Mouse (Mus musculus) cerebellum, adult (tissue): ENCODE results near the gene Gm3173.
"Not testable (repeated sequence)": the region's sequence is repeated elsewhere in the genome, so short reads cannot be mapped to it uniquely, and the experiment has no call there.

Experiments
- ATAC-seq: cut with Nextera tagmentation; 2 replicates; pipeline ENCODE4 v1.9.2; 2017; ENCODE audit warnings: mild to moderate bottlenecking, moderate library complexity, mixed read lengths; ENCODE audit not compliant: insufficient number of reproducible peaks, low FRiP score, low TSS enrichment

The Gm3173 gene

DNA sequence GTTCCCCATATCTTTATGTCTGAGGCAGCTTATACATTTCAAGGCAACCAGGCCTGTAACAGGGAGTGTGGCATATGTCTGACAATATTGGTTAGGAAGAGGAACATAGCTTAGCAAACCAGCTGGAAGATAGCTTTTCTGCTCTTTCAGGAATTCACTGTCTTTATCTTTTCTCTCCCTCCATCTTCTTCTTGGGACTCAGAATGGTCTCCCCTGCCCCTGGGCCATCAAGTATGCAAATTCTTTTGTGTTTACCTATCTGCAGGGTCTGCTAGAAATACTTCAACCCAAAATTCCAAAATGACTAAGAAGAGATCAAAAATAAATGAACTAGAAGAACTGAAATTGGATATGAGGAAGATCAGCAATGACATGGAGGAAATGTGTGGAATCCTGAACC, at the start of gene Gm3173:
Gene Gm3173 (plus strand): TSS at position 301 of the 400 bp plus-strand sequence.
- not testable (repeated sequence) for ATAC-seq

DNA sequence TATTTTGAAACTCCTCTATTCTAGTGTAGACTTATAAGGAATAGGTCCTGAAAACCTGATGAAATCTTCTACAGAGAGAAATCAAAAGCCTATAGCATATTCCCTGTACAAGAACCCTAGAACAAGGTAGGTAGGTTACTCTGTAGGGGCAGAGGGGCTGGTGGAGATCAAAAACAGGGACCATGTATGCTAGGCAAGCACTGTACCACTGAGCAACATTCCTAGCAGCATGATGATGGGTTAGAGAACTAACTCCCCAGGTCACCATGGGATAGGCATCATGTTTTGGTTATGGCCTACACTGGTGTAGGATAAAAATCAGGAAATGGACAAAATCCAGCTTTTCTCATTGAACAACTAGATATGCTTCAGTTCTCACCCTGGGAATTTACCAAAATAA, 45.2 kb upstream of the Gm3173 start:
- not testable (repeated sequence) for ATAC-seq

DNA sequence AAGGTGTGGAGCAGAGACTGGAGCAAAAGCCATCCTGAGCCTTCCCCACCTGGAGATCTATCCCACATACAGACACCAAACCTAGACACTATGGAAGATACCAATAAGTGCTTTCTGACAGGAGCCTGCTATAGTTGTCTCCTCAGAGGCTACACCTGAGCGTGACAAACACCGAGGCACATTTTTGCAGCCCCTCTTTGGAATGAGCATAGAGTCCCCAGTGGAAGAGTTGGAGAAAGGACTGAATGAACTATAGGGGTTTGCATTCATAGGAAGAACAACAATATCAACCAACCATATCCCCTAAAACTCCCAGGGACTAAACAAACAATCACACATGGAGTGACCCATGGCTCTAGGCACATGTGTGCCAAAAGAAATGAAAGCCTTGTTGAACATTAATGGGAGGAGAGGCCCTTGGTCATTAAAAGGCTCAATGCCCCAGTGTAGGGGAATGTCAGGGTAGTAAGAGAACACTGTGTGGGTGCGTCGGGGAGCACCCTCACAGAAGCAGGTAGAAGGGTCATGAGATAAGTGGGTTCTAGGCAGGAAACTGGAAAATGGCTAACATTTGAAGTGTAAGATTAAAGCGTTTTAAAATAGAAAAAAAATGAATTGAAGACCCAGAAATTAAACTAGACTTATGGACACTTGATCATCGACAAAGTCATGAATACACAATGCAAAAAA, 37.8 kb upstream of the Gm3173 start:
- ATAC-seq: not testable (repeated sequence)

- not testable (repeated sequence) for ATAC-seq
Measured at GRCm38 (mm10) chr14:4397226-4397625, 33.6 kb upstream of the Gm3173 start, which contains the start of gene Gm3159. TSS of gene Gm3159 (plus strand) at chr14:4397526.

DNA sequence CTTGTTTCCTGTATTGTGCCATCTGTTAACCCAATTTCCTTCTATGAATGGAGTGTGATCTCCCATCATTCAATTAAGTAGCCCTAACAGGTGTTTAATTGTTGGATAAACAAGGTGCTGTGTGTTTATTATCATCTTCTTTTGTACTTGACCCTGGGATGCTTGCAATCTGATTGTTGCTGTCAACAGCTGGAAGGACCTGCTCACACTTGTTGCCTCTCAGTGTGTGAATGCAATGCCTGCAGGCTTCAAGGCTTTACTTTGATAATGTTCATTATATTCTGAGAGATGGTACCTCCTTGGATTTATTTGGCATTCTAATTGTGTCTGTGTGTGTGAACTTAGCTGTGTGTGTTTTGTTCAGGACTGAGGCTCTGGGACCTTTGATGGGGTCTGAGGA, 32.2 kb upstream of the Gm3173 start:
- ATAC-seq: not testable (repeated sequence)

DNA sequence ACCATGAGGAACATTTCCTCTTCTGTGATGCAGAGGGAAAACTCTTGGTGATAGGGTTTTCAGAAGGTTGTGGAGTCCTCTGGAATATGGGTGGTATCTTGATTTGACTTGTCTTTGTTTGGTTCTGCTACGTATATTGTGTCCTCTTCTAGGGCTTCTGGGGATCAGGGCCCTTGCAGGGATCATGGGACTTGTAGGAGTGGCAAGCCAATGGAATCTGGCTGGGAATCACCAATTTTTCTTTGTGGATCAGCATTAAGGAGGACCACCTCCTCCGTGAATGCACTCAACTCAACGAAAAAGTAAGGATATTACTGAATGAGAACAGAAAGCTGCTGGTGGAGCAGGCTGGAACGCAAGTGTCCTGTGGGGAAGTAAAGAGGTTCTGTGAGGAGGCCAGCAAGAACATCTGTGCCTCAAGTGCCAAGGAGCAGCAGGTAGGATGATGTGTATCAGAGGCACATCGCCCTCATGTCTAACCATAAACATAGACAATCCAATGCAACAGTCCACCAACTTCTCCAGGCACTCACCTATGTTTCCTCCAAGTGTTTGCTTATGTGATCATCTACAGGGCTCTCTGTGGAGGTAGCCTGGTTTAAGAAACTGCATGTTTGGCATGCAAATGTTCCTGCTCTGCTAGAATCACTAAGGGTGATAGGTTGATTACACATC, 30.5 kb upstream of the Gm3173 start:
- ATAC-seq: not testable (repeated sequence)

- ATAC-seq: not testable (repeated sequence)
Measured at GRCm38 (mm10) chr14:4401245-4401644, 29.5 kb upstream of the Gm3173 start.

- ATAC-seq: not testable (repeated sequence)
Measured at GRCm38 (mm10) chr14:4403840-4404239, 27.0 kb upstream of the Gm3173 start.

GRCm38 (mm10) chr14:4409939-4410338, 20.9 kb upstream of the Gm3173 start:
- ATAC-seq: not testable (repeated sequence)

- not testable (repeated sequence) for ATAC-seq
Measured at GRCm38 (mm10) chr14:4414965-4415835, 15.6 kb upstream of the Gm3173 start, which contains the start of gene Gm3164. TSS of gene Gm3164 (plus strand) at chr14:4415448.

DNA sequence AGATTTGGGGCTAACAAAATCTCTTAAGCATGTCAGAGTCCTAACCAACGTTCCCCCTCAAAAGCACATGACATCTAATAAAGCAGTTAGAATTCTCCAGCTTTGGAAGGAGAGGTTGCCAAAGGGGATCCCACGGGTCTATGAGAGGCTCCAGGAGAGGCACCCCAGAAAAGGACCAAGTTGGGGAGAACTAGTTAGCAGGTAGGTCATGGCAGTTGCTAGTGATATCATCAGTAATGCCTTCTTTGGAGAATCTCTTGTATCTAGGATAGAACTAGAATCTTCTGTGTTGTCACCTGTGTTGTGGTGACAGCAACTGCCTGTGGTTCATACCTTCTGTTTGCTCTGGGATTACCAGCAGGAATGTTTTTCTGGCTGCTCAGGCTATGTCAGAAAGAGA, 50.7 kb downstream of the Gm3173 start, which contains the start of gene Gm3182:
Gene Gm3182 (plus strand): TSS at position 301 of the 400 bp plus-strand sequence.
- not testable (repeated sequence) for ATAC-seq

- not testable (repeated sequence) for ATAC-seq
Measured at GRCm38 (mm10) chr14:4499425-4499824, 68.6 kb downstream of the Gm3173 start.

- not testable (repeated sequence) for ATAC-seq
Measured at GRCm38 (mm10) chr14:4555105-4555504, 124.3 kb downstream of the Gm3173 start, which contains the start of gene Gm3047. TSS of gene Gm3047 (plus strand) at chr14:4555405.
